Mouse (Mus musculus) midbrain, embryonic 14.5 days (tissue): ENCODE data around the gene Nup37. TPM values are rescaled to one million over a fixed set of nuclear protein-coding genes. Genes with fewer than 3 reads are reported as not detected.

Source experiments
- ATAC-seq: fragments of 200-750 bp; cut with Nextera tagmentation; 2 replicates; pipeline ENCODE4 v1.8.0; 2017; ENCODE audit warnings: moderate number of reproducible peaks, moderate library complexity; ENCODE audit not compliant: low FRiP score, low TSS enrichment
- DNase-seq: peaks from one replicate; pipeline ENCODE4 v3.0.0-alpha.2; 2015
- H3K27ac ChIP-seq: fragments of 300-500 bp; sonication (generic); replicated peaks from 2 replicates; pipeline ENCODE4 v1.5.1; 2014; ENCODE audit warnings: mild to moderate bottlenecking, low read depth, low read length, moderate library complexity
- H3K27me3 ChIP-seq: fragments of 300-500 bp; sonication (generic); 2 replicates; pipeline ENCODE4 v1.6.1; 2014; ENCODE audit warnings: low read length, control low read depth, mixed read lengths; ENCODE audit not compliant: control insufficient read depth, insufficient read depth
- H3K36me3 ChIP-seq: fragments of 300-500 bp; sonication (generic); 2 replicates; pipeline ENCODE4 v1.6.1; 2014; ENCODE audit warnings: low read length, control low read depth; ENCODE audit not compliant: control insufficient read depth, insufficient read depth
- H3K4me1 ChIP-seq: fragments of 300-500 bp; sonication (generic); 2 replicates; pipeline ENCODE4 v1.6.1; 2014; ENCODE audit warnings: mild to moderate bottlenecking, antibody characterized with exemption, low read length, control low read depth; ENCODE audit not compliant: control insufficient read depth, insufficient read depth
- H3K4me2 ChIP-seq: fragments of 300-500 bp; sonication (generic); 2 replicates; pipeline ENCODE4 v1.6.1; 2014; ENCODE audit warnings: mild to moderate bottlenecking, low read length, moderate library complexity
- H3K4me3 ChIP-seq: fragments of 300-500 bp; sonication (generic); replicated peaks from 2 replicates; pipeline ENCODE4 v1.5.1; 2014; ENCODE audit warnings: low read depth, low read length
- H3K9ac ChIP-seq: fragments of 300-500 bp; sonication (generic); replicated peaks from 2 replicates; pipeline ENCODE4 v1.6.1; 2014; ENCODE audit warnings: mild to moderate bottlenecking, low read length, moderate library complexity
- H3K9me3 ChIP-seq: fragments of 300-500 bp; sonication (generic); 2 replicates; pipeline ENCODE4 v1.6.1; 2016; ENCODE audit warnings: low read length, control low read depth, mixed read lengths; ENCODE audit not compliant: control insufficient read depth
- WGBS: fragments of 180-500 bp; shearing (Covaris S2); extraction: QIAGEN DNeasy Blood & Tissue Kit; methylation state at CpG from one replicate; pipeline ENCODE4 v1.1.7; 2014; 5-methylcytosine and 5-hydroxymethylcytosine counted together
- polyA plus RNA-seq: library from polyadenylated mRNA; unstranded; fragments of >200 nt; fragmentation: Nextera tagmentation; extraction: Ambion mirVana; gene quantifications from 2 replicates; pipeline ENCODE4 v1.2.1, GENCODE M21; 2014

The Nup37 gene
- polyA plus RNA-seq, 1 experiment from 2014 or later = 37.6 TPM

GRCm38 (mm10) chr10:88212644-88213043 is 65.9 kb downstream of the Nup37 start:
- Histone ChIP-seq H3K4me1 (no peaks in the 10 kb centered on the region), H3K27ac (no peak overlapping the region), H3K27me3 (no peaks in the 10 kb centered on the region), H3K9me3 (no peaks in the 10 kb centered on the region), H3K4me3 (no peak overlapping the region), H3K4me2 (no peak overlapping the region), H3K9ac (no peak overlapping the region), H3K36me3 (peaks cover 25% of the 10 kb centered on the region)
- no peak for ATAC-seq
- DNase-seq = no peak
- WGBS = 96% methylated on average over 5 of the region's 5 CpGs

GRCm38 (mm10) chr10:88214800-88215514 is 68.2 kb downstream of the Nup37 start:
- Histone ChIP-seq H3K27ac (no peak overlapping the region), H3K27me3 (no peaks in the 10 kb centered on the region), H3K4me3 (no peak overlapping the region), H3K9ac (no peak overlapping the region), H3K4me2 (no peak overlapping the region), H3K4me1 (no peaks in the 10 kb centered on the region), H3K36me3 (peaks cover 39% of the 10 kb centered on the region), H3K9me3 (no peaks in the 10 kb centered on the region)
- ATAC-seq (no peak), DNase-seq (no peak)
- 96% methylated on average over 20 of the region's 20 CpGs for WGBS

GRCm38 (mm10) chr10:88218161-88218560 is 71.4 kb downstream of the Nup37 start:
- Histone ChIP-seq H3K9me3 (no peaks in the 10 kb centered on the region), H3K36me3 (peaks cover 43% of the 10 kb centered on the region), H3K4me1 (no peaks in the 10 kb centered on the region), H3K27me3 (no peaks in the 10 kb centered on the region), H3K4me2 (no peak overlapping the region), H3K27ac (no peak overlapping the region), H3K4me3 (no peak overlapping the region), H3K9ac (no peak overlapping the region)
- ATAC-seq = no peak
- WGBS = 96% methylated on average over 3 of the region's 3 CpGs
- no peak for DNase-seq

GRCm38 (mm10) chr10:88221718-88222117 is 74.9 kb downstream of the Nup37 start:
- DNase-seq (no peak), ATAC-seq (no peak)
- no peaks in the 10 kb centered on the region for H3K27me3 ChIP-seq
- no peak overlapping the region for H3K9ac ChIP-seq
- 89% methylated on average over 5 of the region's 5 CpGs for WGBS
- H3K9me3 ChIP-seq = no peaks in the 10 kb centered on the region
- no peak overlapping the region for H3K4me3 ChIP-seq
- H3K27ac ChIP-seq = no peak overlapping the region
- no peak overlapping the region for H3K4me2 ChIP-seq
- peaks cover 25% of the 10 kb centered on the region; the same call in 1 of the 2 replicates for H3K36me3 ChIP-seq
- no peaks in the 10 kb centered on the region for H3K4me1 ChIP-seq

- no peak overlapping the region for H3K9ac ChIP-seq
- no peak overlapping the region for H3K27ac ChIP-seq
- H3K4me2 ChIP-seq = no peak overlapping the region
- no peaks in the 10 kb centered on the region for H3K27me3 ChIP-seq
- no peaks in the 10 kb centered on the region for H3K4me1 ChIP-seq
- DNase-seq = no peak
- no peak overlapping the region for H3K4me3 ChIP-seq
- 91% methylated on average over 5 of the region's 5 CpGs for WGBS
- peaks cover 12% of the 10 kb centered on the region; the same call in 1 of the 2 replicates for H3K36me3 ChIP-seq
- no peaks in the 10 kb centered on the region for H3K9me3 ChIP-seq
- ATAC-seq = no peak
Observed at GRCm38 (mm10) chr10:88225421-88225820, 78.6 kb downstream of the Nup37 start.

GRCm38 (mm10) chr10:88227962-88228361 is 81.2 kb downstream of the Nup37 start:
- Histone ChIP-seq H3K27ac (no peak overlapping the region), H3K9me3 (no peaks in the 10 kb centered on the region), H3K4me2 (no peak overlapping the region), H3K4me1 (no peaks in the 10 kb centered on the region), H3K27me3 (no peaks in the 10 kb centered on the region), H3K36me3 (0 out of 2 replicates have a peak, but pooled peaks cover 8% of the 10 kb centered on the region), H3K9ac (no peak overlapping the region), H3K4me3 (no peak overlapping the region)
- no peak for ATAC-seq
- WGBS = 99% methylated on average over 2 of the region's 2 CpGs
- no peak for DNase-seq

Other genes starting within 250 kb of the Nup37 start
- gene Pmch, start 55.9 kb upstream of the Nup37 start, polyA plus RNA-seq = 1.00 TPM in 1 of 2 replicates, not detected in the other
- 2.0 and 3.5 TPM in 2 replicates for gene Parpbp, start 51 bp upstream of the Nup37 start, polyA plus RNA-seq
- gene Washc3, start 54.1 kb downstream of the Nup37 start, polyA plus RNA-seq = 44.3 and 45.5 TPM in 2 replicates
- 0.18 and 0.50 TPM in 2 replicates for gene Dram1, start 232.1 kb downstream of the Nup37 start, polyA plus RNA-seq
- gene Gnptab, start 232.1 kb downstream of the Nup37 start, polyA plus RNA-seq = 18.1 and 20.0 TPM in 2 replicates